Mouse (Mus musculus) megakaryocyte progenitor cell, adult 5-6 weeks (primary cell): Measurements from ENCODE around the gene Oasl2. TPM values are rescaled to one million over a fixed set of nuclear protein-coding genes. Genes with fewer than 3 reads are reported as not detected.
"Not testable (repeated sequence)": the region's sequence is repeated elsewhere in the genome, so short reads cannot be mapped to it uniquely, and the experiment has no call there.

Experiments used
- ATAC-seq: replicated peaks from 2 replicates; pipeline ENCODE4 v1.8.0; 2016; ENCODE audit warnings: mild to moderate bottlenecking, moderate TSS enrichment, inconsistent platforms; ENCODE audit not compliant: poor library complexity
- total RNA-seq, 2 experiments: library from RNA; stranded (forward) in 1 of 2; stranded (reverse) in 1 of 2; fragments of 157-497, 149-512 nt in 1 of 2; fragments of 200-1000 nt in 1 of 2; gene quantifications; 2 replicates each; pipeline versions ENCODE4 v1.2.3 to v1.2.4; 2015 to 2017

The Oasl2 gene
- total RNA-seq, 2 experiments from 2014 or later, result 2.5 to 10.3 TPM

DNA sequence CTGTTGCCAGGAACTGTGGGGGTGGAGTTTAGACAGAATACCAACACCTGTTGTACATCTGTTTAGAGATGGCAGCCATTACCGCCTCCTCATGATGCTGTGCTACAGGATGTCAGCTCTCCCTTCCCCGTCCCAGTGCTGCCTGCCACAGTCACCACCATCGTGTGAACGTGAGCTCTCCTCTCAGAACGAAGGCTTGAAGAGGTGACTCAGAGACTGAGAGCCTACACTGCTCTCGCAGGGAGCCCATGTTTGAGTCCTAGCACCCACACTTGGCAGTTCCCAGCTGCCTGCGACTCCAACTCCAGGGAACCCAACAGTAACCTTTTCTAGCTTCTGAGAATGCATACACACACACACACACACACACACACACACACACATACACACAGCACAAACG, 18.1 kb downstream of the Oasl2 start:
- ATAC-seq, result no peak

DNA sequence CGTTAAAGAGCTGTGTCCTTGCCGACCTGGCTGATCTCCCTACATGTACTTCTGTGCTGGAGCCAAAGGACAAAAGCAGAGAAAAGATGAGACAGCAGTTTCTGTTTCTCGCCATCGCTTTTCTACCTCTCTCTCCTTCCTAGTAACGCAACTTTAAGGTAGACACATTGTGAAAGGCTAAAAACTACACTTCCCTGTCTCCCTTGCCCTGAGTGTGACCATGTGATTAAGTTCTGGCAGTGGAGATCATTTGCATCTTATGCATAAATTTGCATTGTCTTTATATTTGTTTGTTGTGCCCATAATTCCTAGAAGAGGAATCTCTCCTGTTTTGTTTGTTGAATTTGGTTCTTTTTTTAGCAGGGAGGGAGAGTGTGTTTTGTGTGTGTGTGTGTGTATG, 19.1 kb downstream of the Oasl2 start:
- ATAC-seq, result 0 out of 2 replicates have a peak, but pooled peaks have one; percentile 26

DNA sequence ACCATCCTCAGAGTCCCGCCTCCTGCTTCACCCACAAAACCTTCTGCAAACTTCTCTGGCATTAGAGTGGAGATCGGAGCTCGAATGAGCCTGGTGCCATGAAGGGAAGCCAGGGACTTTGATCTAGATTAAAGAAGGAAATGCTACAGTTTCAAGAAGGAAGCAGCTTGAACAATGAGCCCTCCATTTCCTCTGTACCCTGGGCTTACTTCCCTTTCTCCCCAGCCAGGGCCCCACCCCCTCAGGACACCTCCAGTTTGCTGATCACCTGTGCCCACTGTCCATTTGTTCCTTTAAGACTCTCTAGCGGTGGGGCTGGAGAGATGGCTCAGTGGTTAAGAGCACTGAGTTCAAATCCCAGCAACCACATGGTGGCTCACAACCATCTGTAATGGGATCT, 20.0 kb downstream of the Oasl2 start:
- ATAC-seq, result peak; percentile 55; the same call in 1 of the 2 replicates

DNA sequence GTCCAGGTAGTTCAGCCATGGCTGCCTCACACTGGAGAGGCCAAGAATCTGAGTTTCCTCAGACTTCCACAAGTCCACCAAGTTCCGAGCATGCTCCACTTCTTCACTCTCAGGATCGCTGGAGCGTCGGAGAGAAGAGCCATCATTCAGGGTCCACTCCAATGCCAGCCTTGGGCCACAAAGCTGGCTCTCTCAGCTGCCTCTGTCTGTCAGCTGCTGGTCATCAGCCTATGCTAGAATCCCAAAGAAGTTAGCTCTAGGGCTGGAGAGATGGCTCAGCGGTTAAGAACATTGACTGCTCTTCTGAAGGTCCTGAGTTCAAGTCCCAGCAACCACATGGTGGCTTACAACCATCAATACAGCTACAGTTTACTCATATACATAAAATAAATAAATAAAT, 20.6 kb downstream of the Oasl2 start:
- ATAC-seq, result not testable (repeated sequence)

DNA sequence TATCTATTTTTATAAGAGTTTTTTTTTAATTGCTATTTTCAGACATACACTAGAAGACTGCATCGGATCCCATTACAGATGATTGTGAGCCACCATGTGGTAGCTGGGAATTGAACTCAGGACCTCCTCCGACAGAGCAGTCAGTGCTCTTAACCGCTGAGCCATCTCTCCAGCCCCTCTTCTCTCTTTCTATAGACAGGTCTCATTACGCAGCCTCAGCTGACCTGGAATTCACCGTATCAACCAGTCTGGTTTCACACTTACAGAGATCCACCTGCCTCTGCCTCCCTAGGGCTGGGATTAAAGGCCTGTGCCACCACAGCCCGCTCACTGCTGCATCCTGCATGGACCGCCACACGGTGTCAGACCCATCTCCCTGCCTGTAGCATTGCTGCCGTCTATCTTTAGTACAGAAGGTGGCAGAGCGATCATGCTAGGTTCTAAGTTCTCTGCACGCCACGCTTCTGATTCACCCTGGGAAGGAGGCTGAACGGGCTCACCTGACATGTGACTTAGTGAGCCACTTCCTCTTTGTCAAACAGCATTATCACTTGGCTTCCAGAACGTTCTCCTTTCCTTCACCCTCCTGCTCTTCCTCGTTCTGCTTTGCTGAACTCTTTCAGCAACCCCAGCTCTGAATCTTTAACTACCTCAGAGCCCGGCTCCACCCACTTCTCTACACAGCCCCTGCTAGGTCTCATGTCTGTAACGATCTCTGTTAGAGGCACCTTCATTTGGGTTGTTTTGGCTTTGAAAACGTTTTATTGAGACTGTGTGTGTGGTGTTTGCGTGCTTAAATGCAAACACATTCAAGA, 25.0 kb downstream of the Oasl2 start:
- ATAC-seq, result peak; percentile 79

DNA sequence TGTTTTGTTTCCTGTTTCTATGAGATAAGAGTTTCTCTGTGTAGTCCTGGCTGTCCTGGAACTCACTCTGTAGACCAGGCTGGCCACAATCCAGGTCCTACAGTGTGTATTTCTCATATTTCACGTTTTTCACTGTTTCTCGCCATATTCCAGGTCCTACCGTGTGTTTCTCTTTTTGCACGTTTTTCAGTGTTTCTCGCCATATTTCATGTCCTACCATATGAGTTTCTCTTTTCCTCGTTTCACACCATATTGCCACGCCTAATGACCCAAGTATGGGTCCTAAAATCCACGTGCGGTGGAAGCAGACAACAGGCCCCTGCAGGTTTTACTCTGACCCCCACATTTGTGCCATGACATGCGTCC, 25.6 kb downstream of the Oasl2 start:
- no peak; the same call in 1 of the 2 replicates for ATAC-seq

DNA sequence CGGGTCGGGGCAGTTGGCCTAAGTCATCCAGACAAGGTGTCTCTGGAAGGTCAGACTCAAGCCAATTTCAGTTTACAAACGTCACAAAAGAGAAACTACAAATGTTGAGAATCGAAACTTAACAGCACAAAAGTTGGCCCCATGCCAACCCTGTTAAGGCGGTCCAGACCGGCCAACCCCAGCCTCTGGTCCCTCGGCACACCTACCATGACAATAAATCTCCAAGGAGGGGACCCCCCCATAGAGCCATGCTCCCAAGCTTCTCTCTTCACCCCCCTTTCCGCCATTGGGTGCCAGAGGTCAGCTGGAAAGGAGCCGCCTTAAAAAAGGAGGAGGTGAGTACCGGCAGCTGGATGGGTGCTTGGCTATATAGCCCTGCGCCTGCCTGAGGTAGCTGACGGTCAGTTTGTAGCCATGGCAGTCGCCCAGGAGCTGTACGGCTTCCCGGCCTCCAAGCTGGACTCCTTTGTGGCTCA, 26.3 kb downstream of the Oasl2 start, which contains the start of gene Oasl1:
Gene Oasl1 (plus strand): TSS at position 243 of the 476 bp plus-strand sequence.
- ATAC-seq, result peak; percentile 36

DNA sequence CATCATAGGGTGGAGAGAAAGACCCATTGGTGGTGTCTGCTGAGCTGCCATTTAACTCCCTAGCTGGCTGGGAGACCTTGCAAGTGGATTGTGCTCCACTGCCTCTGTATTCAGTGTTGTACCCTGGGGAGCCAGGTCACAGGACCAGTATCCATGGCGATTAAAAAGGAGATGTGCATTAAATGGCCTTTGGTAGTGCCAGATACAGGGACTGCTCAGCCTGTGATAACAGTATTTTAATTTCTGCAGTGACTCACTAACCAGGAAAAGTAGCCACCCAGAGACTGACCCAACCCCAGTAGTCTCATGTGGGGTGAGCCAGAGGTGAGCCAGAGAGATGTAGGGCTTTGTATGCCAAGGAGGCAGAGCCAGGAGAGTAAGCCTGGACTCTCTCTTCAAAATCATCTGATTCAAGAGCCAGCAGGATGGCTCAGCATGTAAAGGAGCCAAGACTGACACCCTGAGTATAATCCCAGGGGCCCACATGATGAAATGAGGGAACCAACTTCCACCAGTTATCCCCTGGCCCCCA, 29.5 kb downstream of the Oasl2 start:
- no peak for ATAC-seq

DNA sequence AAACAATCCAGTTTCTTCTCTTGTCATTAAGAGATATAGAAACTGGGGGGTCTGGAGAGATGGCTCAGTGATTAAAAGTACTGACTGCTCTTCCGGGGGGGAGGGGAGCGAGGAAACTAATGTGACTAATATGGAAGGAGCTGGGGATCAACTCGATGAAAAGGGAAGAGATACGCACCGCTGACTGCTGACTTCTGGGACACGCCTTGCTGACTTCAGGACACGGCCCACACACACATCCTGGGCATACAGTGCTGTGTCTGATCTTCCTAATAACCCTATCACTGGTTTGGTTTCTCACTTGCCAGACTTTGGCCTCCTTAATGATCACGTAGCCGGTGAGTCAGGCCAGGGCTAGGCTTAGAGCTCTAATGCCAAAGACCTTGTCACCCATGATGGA, 30.0 kb downstream of the Oasl2 start:
- no peak for ATAC-seq

DNA sequence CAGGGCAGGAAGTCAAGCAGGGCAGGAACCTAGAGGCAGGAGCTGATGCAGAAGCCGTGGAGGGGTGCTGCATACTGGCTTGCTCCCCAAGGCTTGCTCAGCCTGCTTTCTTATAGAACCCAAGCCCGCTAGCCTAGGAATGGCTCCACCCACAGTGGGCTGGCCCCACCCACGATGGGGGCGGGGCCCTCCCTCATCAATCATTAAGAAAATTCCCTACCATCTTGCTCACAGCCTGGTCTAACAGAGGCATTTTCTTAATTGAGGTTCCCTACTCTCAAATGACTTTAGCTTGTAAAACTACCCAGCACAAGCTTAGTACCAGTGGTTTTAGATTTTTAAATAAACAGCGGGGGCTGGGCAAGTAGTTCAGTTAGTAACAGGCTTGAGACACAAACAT, 34.9 kb downstream of the Oasl2 start:
- no peak for ATAC-seq

DNA sequence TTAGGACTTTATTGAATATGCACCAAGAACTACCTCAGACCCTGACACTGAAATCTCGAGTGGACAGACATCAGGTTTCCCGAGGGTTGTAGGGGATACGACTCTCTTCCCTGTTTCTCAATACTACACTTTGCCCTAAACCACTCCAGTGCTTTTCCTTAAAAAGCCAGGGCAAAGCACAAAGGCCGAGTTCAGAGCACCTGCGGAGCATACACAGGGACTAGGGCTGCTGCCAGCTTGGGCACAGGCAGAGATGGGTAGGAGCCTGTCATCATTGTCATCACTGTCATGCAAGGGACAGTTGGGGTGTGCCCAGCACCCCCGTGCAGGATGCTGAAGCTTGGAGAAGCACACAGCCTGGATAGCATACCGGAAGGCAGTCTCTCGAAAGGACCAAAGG, 36.5 kb downstream of the Oasl2 start:
- ATAC-seq, result no peak

DNA sequence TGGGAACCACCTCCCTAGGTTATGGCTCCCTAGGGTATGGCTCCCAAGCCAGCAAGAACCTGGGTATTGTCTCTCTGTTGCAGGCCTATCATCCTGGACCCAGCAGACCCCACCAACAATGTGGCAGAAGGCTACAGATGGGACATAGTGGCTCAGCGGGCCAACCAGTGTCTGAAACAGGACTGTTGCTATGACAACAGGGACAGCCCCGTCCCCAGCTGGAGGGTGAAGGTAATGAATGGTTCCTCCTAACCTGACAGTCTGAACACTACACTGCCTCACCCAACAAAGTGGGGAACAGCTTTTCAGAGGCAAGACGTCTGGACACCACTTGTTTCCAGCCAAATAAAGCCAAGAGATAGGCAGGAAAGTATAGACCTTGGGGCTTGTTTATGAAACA, 39.1 kb downstream of the Oasl2 start:
- ATAC-seq, result no peak

DNA sequence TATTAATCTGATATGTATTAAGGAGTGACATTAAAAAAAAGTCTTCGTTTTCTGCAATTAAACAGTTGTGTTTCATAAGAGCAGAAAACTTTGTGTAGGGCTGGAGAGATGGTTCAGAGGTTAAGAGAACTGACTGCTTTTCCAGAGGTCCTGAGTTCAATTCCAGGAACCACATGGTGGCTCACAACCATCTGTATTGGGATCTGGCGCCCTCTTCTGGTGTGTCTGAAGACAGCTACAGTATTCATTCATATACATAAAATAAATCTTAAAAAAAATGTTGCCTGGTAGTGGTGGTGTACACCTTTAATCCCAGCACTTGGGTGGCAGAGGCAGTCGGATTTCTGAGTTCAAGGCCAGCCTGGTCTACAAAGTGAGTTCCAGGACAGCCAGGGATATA, 44.4 kb downstream of the Oasl2 start:
- not testable (repeated sequence) for ATAC-seq

DNA sequence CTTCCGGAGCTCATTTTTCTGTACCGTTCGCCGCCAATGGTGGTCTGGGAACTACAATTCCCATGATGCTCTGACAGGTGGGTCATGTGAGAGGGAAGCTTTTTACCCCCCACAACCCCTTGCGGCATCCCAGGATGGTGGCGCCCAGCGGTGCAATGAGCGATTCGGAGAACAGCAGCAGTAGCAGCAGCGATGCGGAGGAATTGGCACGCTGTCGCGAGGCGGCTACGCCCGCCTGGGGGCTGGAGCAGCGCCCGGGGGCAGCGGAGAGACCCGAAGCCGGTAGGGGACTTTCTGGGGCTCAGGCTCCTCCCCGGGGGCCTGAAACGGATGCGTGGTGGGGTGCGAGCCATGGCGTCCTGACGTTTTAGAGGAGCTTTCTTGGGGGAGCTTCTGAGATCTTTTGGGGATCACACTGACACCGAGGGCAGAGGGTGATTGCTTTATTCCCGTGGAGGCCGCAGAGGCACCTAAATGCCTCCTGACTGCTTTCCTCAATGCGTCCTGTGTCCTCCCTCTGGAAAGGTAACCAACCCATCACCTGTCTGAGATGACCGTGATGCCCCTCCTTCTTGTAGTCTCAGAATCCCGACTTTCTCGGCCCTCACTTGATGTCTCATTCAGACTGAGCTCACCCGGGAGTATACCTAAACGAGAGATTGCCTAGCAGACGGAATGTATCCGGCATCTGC, 45.5 kb downstream of the Oasl2 start, which contains the start of gene 2210016L21Rik:
Gene 2210016L21Rik (plus strand): TSS at position 85 of the 692 bp plus-strand sequence.
- ATAC-seq, result peak; percentile 100

DNA sequence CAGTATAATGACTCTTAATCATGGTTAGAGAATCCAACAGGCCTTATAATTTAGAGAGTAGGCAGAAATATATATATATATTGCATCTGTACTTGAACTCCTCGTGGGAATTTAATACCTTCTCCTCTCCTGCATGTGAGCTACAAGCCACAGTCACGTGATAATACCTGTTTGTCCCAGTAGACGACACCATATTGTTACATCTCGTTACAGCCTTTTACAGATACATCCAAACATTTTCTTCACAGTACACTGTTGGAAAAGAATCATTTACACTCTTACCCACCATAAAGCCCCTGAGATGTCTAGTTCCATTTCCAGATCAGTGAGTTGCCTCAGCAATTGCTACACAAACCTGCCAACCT, 46.0 kb downstream of the Oasl2 start:
- ATAC-seq, result no peak

DNA sequence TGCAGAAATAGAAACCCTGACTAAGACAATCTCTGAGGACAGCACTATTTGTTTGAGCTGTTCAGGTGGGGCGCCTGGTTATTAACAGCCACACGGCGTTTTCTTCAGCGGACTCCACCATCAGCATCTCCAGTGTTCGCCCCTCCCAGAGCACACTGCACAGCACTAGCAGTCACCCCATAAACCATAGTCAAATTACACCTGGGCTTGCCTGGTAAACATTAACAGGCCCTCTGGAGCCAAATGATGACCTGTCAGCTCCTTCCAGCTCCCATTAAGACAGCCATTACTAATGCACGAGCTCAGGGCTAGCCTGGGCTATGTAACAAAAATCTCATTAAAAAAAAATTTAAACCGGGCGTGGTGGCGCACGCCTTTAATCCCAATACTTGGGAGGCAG, 48.3 kb downstream of the Oasl2 start:
- ATAC-seq, result no peak

DNA sequence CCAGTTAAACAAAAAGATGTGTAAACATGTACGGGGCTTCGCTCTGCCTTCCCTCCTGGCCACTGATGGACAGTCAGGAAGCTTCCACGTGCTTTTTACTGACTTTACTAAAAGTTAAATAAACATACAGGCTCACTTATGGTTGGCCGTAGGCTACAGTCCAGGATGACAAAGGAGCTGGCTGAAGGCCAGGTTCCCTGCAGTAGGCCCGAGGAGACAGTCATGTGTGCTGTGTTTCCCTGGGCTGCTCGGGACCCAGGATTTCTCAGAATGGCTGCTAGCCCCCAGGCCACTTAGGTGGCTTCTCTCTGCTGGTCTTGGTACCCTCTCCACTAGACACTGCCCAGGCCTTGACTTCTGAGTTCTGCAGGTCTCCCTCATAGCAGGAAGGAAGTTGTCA, 52.2 kb downstream of the Oasl2 start:
- no peak for ATAC-seq

DNA sequence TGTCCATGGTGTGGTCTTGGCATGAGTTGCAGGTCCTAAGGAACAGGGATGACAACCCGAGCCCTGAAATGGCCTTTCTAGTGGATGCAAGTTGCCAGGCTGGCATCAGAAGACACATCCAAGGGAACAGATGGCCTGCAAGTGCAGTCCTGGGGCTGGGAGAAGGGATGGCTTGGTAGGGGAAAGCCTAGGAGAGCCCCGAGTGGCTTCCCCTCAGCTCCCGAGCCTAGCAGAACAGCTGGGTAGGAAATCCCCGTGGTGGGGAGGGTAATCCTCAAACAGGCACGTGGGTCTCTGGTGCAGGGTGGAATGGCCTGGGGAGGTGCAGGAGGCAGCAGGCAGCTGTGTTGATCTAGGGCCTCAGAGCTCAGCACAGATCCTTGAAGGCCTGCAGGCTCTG, 52.6 kb downstream of the Oasl2 start:
- ATAC-seq, result no peak

DNA sequence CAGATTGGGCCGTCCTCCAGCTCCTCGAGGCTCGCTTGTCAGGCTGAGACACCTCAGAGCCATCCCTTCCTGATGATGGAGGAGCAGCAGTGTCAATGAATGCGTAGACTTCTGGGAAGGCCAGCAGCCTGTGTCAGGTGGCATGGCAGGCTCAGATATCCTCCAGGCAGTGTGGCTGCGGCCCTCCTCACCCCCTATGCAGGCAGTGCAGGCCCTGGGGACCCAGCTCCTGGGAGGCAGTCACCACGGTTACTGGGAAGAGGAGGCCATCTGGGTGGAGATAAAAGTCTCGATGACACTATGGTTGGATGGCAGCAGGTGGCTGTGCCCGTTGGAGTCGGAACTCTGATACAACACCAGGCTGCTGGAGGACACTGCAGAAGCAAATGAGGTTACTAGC, 53.1 kb downstream of the Oasl2 start:
- no peak for ATAC-seq

DNA sequence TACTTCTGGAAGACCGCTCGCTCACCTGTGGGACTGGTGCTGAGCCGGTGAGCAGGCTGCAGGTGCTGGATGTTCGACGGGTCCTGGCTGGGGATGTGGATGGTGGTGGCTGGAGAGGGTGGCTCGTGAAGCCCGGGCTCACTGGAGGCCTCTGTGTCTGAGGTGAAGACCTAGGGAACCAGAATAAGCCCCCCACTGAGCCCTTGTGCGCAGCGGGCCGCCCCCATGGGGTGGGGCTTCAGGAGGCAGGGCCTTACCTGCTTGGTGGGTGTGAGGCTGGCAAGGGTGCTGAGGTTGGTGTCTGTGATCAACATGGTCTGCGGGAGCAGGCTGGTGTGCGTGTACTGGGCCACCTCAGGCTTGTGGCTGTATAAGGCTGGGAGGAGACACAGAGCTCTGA, 53.9 kb downstream of the Oasl2 start:
- ATAC-seq, result no peak

DNA sequence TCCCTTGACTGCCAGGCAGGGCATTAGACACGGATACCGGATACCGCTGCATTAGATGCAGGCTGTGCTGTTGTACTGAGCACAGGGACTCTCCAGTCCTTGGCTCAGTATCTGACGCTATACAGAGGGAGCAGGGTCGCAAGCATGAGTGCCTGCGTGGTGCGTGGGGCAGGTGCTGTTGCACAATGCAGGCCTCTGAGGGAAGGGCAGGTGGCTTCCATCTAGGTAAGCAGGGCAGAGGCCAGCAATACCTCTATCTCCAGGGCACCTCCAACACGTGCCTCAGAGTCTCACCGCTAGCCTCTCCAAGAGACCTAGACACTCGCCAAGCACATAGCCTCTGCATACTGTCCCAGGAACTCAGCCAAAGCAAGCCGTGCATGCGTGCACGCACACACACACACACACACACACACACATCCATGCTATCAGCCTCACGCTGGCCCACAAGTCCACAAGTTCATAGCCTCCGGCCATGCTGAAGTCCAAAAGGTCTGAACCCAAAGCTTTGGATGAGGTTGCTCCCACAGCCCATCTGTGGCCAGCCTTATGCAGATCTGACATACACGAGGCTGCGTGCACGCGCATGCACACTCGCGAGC, 54.6 kb downstream of the Oasl2 start:
- no peak for ATAC-seq

DNA sequence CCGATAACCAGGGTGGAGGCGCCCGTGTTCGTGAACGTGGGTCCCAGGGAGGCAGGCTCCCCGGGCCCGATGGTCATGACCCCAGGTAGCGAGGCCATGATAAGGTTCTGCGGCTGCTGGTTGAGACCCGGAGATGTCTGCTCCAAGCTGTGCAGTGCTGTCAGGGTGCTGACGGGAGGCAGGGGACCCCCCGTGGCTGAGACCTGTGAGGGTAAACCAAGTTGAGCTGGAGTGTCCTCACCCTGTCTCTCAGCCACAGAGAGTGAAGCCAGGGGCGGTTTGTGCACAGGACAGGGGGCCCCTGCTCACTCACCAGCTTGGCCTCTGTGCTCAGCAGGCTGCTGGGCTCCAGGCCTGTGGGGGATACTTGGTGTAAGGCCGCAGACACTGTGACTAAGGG, 56.6 kb downstream of the Oasl2 start:
- no peak for ATAC-seq
